In genomic region chr11:9374426-9374825, GRCm38 (mm10) we compare ENCODE assay signal across 4 mouse cellular contexts.
DNase-seq lines count a peak whose midpoint lies in the region.
"Not testable (repeated sequence)": the region's sequence is repeated elsewhere in the genome, so short reads cannot be mapped to it uniquely, and the experiment has no call there.

No protein-coding gene starts in this region.

- not testable (repeated sequence) for H3K36me3 ChIP-seq in ES-E14 (ENCODE audit: control insufficient read depth, insufficient read depth, low read length, poor library complexity, severe bottlenecking)

- H3K4me1 ChIP-seq in ES-E14 (ENCODE audit: control insufficient read depth in 2 of 2, insufficient read depth in 2 of 2, low read length in 2 of 2, poor library complexity in 1 of 2): not testable (repeated sequence)

- not testable (repeated sequence) for H3K27ac ChIP-seq in ES-E14 (ENCODE audit: insufficient read depth, low read depth, low read length, poor library complexity, severe bottlenecking)

- not testable (repeated sequence) for H3K9ac ChIP-seq in ES-E14 (ENCODE audit: insufficient read depth, low read depth, low read length, poor library complexity, severe bottlenecking)

- H3K4me3 ChIP-seq in ES-E14 (ENCODE audit: insufficient read depth in 1 of 2, low read depth in 1 of 2, low read length in 2 of 2, poor library complexity in 1 of 2, severe bottlenecking in 1 of 2): not testable (repeated sequence)

- in situ Hi-C loops in ES-E14 (cut with MboI; ENCODE audit: low sequenced_read_pairs in 2 of 2, unreplicated experiment in 2 of 2): not testable (repeated sequence)

- not testable (repeated sequence) for H3K9me3 ChIP-seq in ES-E14 (ENCODE audit: control insufficient read depth, insufficient read depth, low read depth, low read length)

- DNase-seq in ES-CJ7 (ENCODE audit: low read depth, low spot score): peak; percentile 72
- peak; percentile 7 for DNase-seq in ES-E14 (ENCODE audit: low read depth, low spot score)
- peak; percentile 84 for DNase-seq in R1 (ENCODE audit: low read depth, low spot score)
- DNase-seq in ZHBTc4 (ENCODE audit: low read depth, low spot score): peak; percentile 52

Comparison
In these comparisons a context has a peak if more than half of its experiments do, and no peak if none do; other contexts are left out.
1. DNase-seq: peak in every context shown above with its lines; median percentile 84 in R1; 72 in ES-CJ7; 52 in ZHBTc4; 7 in ES-E14.